Mouse (Mus musculus): ENCODE data around the gene Clip2.

Gene Clip2

DNA sequence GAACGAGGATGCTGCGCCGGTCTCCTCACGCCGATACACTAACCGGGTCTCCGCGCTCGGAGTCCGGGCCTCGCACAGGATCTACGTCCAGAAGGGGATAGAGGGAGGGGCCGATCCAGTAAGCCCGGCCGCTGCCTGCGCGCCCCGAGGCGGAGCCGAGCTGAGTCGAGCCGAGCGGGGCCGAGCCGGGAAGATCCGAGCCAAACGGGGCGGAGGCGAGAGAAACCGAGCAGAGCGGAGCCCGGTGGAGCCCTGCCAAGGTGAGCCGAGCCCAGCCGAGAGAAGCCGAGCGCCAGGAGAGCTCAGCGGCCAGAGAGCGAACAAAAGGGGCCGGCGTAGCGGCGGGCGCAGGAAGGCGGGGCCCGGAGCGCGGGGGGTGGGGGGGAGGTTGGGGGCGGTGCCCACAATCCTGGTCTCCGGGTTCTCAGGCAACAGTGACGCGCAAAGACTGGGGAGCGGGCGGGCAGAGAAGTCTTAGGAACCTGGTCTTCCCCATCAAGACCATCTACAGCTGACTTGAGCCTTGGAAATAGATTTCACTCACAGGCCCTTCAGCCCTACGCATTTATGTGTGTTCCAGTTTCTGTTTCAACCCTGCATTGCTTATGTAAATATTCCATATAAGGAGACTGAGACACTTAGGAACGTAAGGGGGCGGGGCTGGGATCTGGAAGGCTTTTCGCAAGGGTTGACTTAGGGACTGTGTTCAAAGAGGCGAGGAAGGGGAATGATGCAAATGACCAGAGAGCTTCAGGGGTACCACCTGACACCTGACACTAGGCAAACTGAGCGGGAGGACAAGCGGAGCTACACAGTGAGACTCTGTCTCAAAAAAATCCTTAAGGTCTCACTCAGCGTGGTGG, at the start of gene Clip2:
Gene Clip2 (minus strand): TSS at position 325 of the 863 bp plus-strand sequence.
- DNase-seq (ENCODE audit: low read depth, low spot score) = peak; percentile 92

DNA sequence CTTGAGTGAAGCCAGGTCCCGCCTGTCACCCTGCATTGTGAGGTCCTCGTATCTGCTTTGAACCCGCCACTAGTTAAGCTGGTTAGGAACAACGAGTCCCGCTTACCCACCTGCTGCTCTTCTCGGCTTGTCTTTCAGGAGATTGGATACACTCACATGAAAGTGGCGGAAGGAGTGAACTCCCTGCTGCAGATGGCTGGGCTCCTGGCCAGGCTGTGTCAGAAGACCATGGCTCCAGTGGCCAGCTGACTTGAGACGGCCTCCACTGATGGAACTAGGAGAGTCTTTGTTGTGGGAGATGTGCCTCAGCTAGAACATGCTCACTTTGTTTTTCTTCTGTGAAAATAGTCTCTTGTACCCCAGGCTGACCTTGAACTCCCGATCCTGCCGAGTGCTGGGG, 45.5 kb upstream of the Clip2 start:
- no peak for DNase-seq (ENCODE audit: low read depth, low spot score)

- no peak for DNase-seq (ENCODE audit: low read depth, low spot score)
These were observed 40.9 kb upstream of the Clip2 start for GRCm38 (mm10) chr5:134593093-134593492.

GRCm38 (mm10) chr5:134592026-134592581, 39.9 kb upstream of the Clip2 start:
- no peak for DNase-seq (ENCODE audit: low read depth, low spot score)

DNA sequence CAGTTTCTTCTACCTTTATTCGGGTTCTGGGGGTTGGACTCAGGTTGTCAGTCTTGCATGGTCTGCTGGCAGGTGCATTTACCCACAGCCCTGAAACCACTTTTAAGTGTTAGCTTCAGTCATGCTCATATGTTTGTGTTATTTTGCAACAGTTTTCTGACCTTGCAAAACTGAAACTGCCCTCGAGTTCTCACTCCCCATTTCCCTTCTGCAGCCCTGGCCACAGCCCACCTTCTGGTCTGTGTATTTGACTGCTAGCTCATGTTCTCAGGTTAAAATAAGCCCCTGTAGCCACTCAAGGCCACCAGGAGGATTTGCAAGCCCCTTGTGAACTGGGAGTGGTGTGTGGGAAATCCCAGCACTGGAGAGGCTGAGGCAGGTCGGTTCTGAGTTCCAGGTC, 37.7 kb upstream of the Clip2 start:
- no peak for DNase-seq (ENCODE audit: low read depth, low spot score)

- no peak for DNase-seq (ENCODE audit: low read depth, low spot score)
These were observed 32.6 kb upstream of the Clip2 start for GRCm38 (mm10) chr5:134584798-134585197.

DNA sequence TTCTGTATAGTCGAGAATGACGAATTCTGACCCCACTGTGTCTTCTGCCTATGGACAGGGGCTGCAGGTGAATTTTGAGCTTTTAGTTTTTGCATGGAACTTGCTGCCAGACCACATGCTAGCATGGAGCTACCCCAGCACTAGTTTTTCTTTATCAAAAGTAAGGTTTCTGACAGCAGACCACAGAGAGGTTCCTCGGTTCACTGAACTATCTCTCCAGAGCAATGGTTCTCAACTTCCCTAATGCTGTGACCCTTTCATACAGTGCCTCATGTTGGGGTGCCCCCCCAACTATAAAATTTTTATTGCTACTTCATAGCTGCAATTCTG, 31.6 kb upstream of the Clip2 start:
- DNase-seq (ENCODE audit: low read depth, low spot score) = no peak

DNA sequence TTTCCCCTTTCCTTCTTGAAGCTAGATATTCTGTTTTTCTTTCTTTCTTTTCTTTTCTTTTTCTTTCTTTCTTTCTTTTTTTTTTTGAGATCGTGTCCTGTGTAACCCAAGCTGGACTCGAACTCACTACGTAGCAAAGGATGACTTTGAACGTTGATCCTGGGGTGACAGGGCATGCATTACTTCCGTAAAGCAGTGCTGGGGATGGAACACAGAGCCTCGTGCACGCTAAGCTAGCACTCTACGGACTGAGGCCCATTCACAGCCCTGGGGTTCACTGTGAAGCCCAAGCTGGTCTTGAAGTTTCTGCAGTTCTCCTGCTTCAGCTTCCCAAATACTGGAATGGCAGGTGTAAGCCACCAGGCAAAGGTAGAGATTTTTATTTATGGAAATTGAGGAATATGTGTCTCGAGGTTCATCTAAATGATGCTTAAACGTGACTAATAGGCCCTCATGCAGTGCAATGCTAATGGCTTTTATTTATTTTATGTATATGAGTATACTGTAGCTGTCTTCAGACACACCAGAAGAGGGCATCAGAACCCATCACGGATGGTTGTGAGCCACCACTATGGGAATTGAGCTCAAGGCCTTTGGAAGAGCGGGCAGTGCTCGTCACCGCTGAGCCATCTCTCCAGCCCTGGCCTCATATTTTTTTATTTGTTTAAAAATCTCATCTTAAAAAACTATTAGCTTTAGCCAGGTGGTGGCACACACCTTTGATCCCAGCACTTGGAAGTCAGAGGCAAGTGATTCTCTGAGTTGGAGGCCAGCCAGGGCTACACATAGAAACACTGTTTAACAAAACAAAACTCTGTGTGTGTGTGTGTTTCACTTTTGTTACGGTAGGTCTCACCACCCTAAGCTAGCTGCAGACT, 31.0 kb upstream of the Clip2 start:
- no peak for DNase-seq (ENCODE audit: low read depth, low spot score)

DNA sequence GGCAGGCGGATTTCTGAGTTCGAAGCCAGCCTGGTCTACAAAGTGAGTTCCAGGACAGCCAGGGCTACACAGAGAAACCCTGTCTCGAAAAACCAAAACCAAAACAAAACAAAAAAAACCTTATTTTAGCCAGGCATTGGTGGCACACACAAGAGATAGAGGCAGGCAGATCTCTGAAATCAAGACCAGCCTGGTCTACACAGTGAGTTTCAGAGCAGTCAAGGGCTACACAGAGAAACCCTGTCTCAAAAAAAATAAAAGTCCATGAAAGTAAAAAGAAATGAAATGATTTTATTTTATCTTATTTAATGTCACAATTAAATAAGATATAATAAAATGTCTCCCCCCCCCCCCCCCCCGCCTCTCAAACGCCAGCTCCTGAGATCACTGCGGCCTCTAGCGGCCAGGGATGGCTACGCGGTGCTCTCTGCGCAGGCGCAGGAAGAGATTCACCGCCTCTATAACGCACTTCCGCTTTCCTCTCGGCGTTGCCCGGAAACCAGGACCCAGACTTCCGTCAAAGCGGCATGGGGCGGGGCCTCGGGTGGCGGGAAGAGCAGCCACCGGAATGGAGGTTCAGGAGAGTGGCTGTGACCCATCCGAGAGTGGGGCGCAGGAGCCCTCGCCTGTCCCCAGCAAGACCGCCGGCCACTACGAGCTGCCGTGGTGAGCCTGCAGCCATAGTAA, 30.1 kb upstream of the Clip2 start:
- peak; percentile 97 for DNase-seq (ENCODE audit: low read depth, low spot score)

DNA sequence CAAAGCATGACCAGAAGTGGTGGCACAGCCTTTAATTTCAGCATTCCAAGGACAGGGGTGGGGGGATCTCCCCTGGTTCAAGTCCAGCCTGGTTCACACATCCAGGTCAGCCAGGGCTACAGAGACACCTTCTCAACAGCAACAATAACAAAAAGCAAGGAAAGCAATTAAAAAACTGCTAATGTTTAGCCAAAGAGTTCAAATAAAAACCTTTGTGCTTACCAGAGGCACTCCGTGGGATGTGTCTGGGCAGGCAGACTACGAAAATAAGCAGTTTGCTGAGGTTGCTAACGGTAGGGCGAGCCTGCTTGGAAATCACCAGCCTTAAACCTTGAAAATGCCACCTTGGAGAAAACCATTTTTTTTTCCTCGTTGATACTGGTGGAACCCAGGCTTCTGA, 28.9 kb upstream of the Clip2 start, which contains the start of gene Rfc2:
Gene Rfc2 (plus strand): TSS at position 221 of the 400 bp plus-strand sequence.
- DNase-seq (ENCODE audit: low read depth, low spot score) = no peak

DNA sequence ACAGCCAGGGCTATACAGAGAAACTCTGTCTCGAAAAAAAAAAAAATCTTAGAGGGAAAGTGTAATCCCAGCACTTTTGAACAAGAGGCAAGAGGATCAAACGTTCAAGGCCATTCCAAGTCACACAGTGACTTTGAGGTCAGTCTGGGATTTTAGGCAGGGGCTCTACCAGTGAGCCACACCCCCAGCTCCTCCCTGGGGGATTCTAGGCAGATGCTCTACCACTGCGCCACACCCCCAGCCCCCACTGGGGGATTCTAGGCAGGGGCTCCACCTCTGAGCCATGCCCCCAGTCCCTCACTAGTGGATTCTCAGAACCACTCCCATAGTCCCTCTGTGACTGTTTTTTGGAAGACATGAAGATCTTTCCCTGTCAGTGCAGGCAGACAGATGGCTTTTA, 26.9 kb upstream of the Clip2 start:
- no peak for DNase-seq (ENCODE audit: low read depth, low spot score)

DNA sequence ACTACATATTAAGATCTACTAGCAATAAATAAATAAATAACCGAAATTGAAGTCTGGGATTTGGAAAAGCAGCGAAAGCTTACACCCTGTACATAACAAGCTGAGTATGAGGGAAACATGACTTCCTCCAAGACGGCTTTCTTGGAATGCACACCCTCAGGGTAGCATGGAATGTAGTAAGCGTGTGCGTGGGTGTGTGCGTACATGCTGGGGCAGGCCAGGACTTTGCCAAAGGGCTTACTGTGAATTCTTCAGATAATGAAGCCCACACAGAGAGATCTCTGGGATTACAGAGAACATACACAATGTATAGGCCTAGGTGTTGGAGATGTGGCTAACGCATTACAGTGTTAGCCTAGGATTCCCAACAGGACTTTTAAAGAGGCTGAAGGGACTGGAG, 25.3 kb upstream of the Clip2 start:
- DNase-seq (ENCODE audit: low read depth, low spot score) = no peak

DNA sequence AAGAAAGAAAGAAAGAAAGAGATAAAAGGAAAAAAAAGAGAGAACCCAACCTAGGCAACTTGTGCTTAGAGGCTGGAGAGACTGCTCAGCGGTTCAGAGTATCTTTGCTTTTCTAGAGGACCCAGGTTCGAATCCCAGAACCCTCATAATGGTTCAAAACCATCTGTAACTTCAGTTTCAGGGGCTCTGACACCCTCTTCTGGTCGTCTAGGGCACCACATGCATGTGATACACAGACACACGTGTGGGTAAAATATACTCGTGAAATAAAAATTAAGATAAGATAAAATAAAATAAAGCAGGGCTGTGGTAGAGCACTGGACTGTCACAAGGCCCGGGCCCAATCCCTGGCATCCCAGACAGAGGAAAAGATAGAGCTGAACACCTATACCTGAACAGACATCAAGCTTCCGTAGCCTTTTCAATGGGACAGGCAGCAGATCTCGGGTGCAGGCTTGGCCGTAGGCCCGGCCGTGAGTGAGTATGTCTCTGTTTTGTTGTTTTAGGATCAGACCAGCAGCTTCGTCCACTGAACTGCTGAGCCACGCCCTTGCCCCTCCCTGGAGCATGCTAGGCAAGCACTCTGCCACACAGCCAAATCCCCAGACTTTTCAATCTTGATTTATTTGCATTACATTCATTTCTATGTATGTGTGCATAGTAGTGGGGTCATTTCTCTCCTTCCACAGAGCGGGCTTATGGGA, 24.4 kb upstream of the Clip2 start:
- no peak for DNase-seq (ENCODE audit: low read depth, low spot score)

- DNase-seq (ENCODE audit: low read depth, low spot score) = no peak
These were observed 23.6 kb upstream of the Clip2 start for GRCm38 (mm10) chr5:134575833-134576232.

DNA sequence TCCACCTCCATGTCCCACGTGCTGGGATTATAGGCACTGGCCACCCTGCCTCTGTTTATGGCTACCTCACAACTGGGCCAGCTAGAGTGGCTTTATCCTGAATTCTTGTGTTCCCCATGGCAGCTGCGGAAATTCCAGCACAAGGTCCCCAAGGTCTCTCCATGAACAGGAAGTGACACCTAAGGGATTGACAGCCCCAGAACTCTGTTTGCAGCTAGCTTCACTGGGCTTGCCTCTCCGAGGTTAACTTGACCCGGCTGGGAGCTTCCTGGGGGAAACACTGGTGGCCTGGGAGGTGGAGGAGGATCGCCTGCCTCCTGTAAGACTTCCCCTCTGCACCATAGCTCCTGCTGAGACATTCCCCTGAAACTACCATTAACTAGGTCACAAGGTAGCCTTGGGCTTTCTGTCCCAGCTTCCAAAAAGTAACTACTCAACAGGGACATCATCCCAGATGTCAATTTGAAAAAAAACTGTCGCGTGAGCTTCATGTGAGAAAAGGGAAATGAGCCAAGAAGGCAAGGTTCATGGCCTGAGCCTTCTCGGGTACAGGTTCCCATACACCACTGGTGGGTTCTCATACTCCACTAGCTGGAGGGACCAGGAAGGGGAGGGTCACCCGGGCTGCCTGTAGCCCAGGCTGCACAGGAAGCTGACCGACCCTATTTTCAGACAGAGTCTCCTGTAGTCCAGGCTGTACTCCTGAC, 20.4 kb upstream of the Clip2 start:
- no peak for DNase-seq (ENCODE audit: low read depth, low spot score)

GRCm38 (mm10) chr5:134571730-134572507, 19.7 kb upstream of the Clip2 start:
- peak; percentile 68 for DNase-seq (ENCODE audit: low read depth, low spot score)

DNA sequence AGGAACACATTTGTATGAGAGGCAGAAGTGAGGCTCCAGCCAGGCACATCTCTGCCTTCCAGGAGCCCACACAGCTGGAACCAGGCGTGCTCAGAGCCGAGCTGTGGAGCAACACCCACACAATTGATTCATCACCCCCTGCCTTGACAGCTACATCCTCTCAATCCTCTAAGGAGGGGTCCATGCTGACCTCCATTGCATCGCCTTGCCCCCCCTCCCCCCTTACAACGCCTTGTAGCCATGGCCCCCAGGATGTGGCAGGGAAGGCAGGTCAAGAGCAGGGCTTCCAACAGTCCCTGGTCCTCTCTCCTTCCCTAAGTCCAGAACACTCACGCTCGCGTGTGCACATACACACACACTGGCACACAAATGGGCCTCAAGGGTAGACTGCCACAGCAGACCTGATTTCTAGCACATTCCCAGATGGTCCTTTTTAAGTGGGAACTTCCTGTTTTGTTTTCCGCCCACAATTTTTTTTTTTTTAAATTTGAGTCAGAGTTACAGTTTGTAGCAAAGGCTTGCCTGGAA, 16.8 kb upstream of the Clip2 start:
- DNase-seq (ENCODE audit: low read depth, low spot score) = no peak

GRCm38 (mm10) chr5:134568030-134568429, 15.8 kb upstream of the Clip2 start:
- DNase-seq (ENCODE audit: low read depth, low spot score) = no peak

- no peak for DNase-seq (ENCODE audit: low read depth, low spot score)
These were observed 15.2 kb upstream of the Clip2 start for GRCm38 (mm10) chr5:134567445-134567844.
